Mouse (Mus musculus): Measurements from ENCODE around the gene Ttc25.
"Not testable (repeated sequence)": the region's sequence is repeated elsewhere in the genome, so short reads cannot be mapped to it uniquely, and the experiment has no call there.

Ttc25 gene

GRCm38 (mm10) chr11:100604321-100605005 is 59.1 kb downstream of the Ttc25 start:
- DNase-seq (ENCODE audit: low spot score) = no peak

GRCm38 (mm10) chr11:100605451-100605850 is 60.0 kb downstream of the Ttc25 start:
- no peak for DNase-seq (ENCODE audit: low spot score)

- no peak for DNase-seq (ENCODE audit: low spot score)
Measured at GRCm38 (mm10) chr11:100607121-100607520, 61.7 kb downstream of the Ttc25 start.

- no peak for DNase-seq (ENCODE audit: low spot score)
Measured at GRCm38 (mm10) chr11:100608796-100609195, 63.4 kb downstream of the Ttc25 start.

GRCm38 (mm10) chr11:100609355-100609996 is 64.1 kb downstream of the Ttc25 start:
- DNase-seq (ENCODE audit: low spot score) = no peak

- DNase-seq (ENCODE audit: low spot score) = no peak
Measured at GRCm38 (mm10) chr11:100609997-100610680, 64.7 kb downstream of the Ttc25 start.

- no peak for DNase-seq (ENCODE audit: low spot score)
Measured at GRCm38 (mm10) chr11:100611627-100612026, 66.2 kb downstream of the Ttc25 start.

GRCm38 (mm10) chr11:100613241-100613640 is 67.8 kb downstream of the Ttc25 start:
- DNase-seq (ENCODE audit: low spot score) = no peak

- no peak for DNase-seq (ENCODE audit: low spot score)
Measured at GRCm38 (mm10) chr11:100616332-100616731, 70.9 kb downstream of the Ttc25 start.

GRCm38 (mm10) chr11:100616836-100617235 is 71.4 kb downstream of the Ttc25 start:
- DNase-seq (ENCODE audit: low spot score) = not testable (repeated sequence)

GRCm38 (mm10) chr11:100617480-100617879 is 72.1 kb downstream of the Ttc25 start:
- no peak for DNase-seq (ENCODE audit: low spot score)

- DNase-seq (ENCODE audit: low spot score) = no peak
Measured at GRCm38 (mm10) chr11:100618761-100619484, 73.5 kb downstream of the Ttc25 start, which contains the start of gene Nkiras2. Nkiras2 (plus strand) TSS chr11:100619244.

GRCm38 (mm10) chr11:100619485-100619975 is 74.1 kb downstream of the Ttc25 start:
- DNase-seq (ENCODE audit: low spot score) = peak; percentile 91

- peak; percentile 50 for DNase-seq (ENCODE audit: low spot score)
Measured at GRCm38 (mm10) chr11:100619982-100620381, 74.6 kb downstream of the Ttc25 start, which contains the start of gene Dnajc7. Dnajc7 (minus strand) TSS chr11:100620168.
